Mouse (Mus musculus): ENCODE data around the gene Hamp2.
"Not testable (repeated sequence)": the region's sequence is repeated elsewhere in the genome, so short reads cannot be mapped to it uniquely, and the experiment has no call there.

Hamp2 gene

GRCm38 (mm10) chr7:30924581-30924980, at the start of gene Hamp2:
Hamp2 (minus strand) TSS chr7:30924681.
- in situ Hi-C loops (cut with MboI; ENCODE audit: unreplicated experiment in 2 of 2), result not testable (repeated sequence)

- in situ Hi-C loops (cut with MboI; ENCODE audit: unreplicated experiment in 2 of 2), result no loop called here
Measured at GRCm38 (mm10) chr7:30973501-30974289, 49.2 kb upstream of the Hamp2 start, which contains the start of gene Fam187b. Fam187b (plus strand) TSS chr7:30973790.

- in situ Hi-C loops (cut with MboI; ENCODE audit: unreplicated experiment in 2 of 2), result no loop called here
Measured at GRCm38 (mm10) chr7:30973251-30973500, 48.7 kb upstream of the Hamp2 start, which contains the start of gene Lsr. Lsr (minus strand) TSS chr7:30973464.

GRCm38 (mm10) chr7:30972426-30973250, 48.2 kb upstream of the Hamp2 start:
- in situ Hi-C loops (cut with MboI; ENCODE audit: unreplicated experiment in 2 of 2), result no loop called here

- in situ Hi-C loops (cut with MboI; ENCODE audit: unreplicated experiment in 2 of 2), result no loop called here
Measured at GRCm38 (mm10) chr7:30971901-30972300, 47.4 kb upstream of the Hamp2 start.

GRCm38 (mm10) chr7:30969174-30969573, 44.7 kb upstream of the Hamp2 start:
- in situ Hi-C loops (cut with MboI; ENCODE audit: unreplicated experiment in 2 of 2), result no loop called here

- in situ Hi-C loops (cut with MboI; ENCODE audit: unreplicated experiment in 2 of 2), result no loop called here
Measured at GRCm38 (mm10) chr7:30968611-30969010, 44.1 kb upstream of the Hamp2 start.

- in situ Hi-C loops (cut with MboI; ENCODE audit: unreplicated experiment in 2 of 2), result no loop called here
Measured at GRCm38 (mm10) chr7:30966657-30967056, 42.2 kb upstream of the Hamp2 start.

GRCm38 (mm10) chr7:30965677-30966076, 41.2 kb upstream of the Hamp2 start:
- in situ Hi-C loops (cut with MboI; ENCODE audit: unreplicated experiment in 2 of 2), result no loop called here

GRCm38 (mm10) chr7:30964366-30964765, 39.9 kb upstream of the Hamp2 start:
- in situ Hi-C loops (cut with MboI; ENCODE audit: unreplicated experiment in 2 of 2), result no loop called here

- in situ Hi-C loops (cut with MboI; ENCODE audit: unreplicated experiment in 2 of 2), result no loop called here
Measured at GRCm38 (mm10) chr7:30962862-30963261, 38.4 kb upstream of the Hamp2 start.

- in situ Hi-C loops (cut with MboI; ENCODE audit: unreplicated experiment in 2 of 2), result no loop called here
Measured at GRCm38 (mm10) chr7:30959786-30960349, 35.4 kb upstream of the Hamp2 start.

GRCm38 (mm10) chr7:30958866-30959487, 34.5 kb upstream of the Hamp2 start:
- in situ Hi-C loops (cut with MboI; ENCODE audit: unreplicated experiment in 2 of 2), result no loop called here

- in situ Hi-C loops (cut with MboI; ENCODE audit: unreplicated experiment in 2 of 2), result no loop called here
Measured at GRCm38 (mm10) chr7:30958109-30958865, 33.8 kb upstream of the Hamp2 start.

GRCm38 (mm10) chr7:30957367-30957783, 32.9 kb upstream of the Hamp2 start:
- in situ Hi-C loops (cut with MboI; ENCODE audit: unreplicated experiment in 2 of 2), result no loop called here

- in situ Hi-C loops (cut with MboI; ENCODE audit: unreplicated experiment in 2 of 2), result no loop called here
Measured at GRCm38 (mm10) chr7:30956756-30957366, 32.4 kb upstream of the Hamp2 start, which contains the start of gene Usf2. Usf2 (minus strand) TSS chr7:30956803.

- in situ Hi-C loops (cut with MboI; ENCODE audit: unreplicated experiment in 2 of 2), result no loop called here
Measured at GRCm38 (mm10) chr7:30956357-30956751, 31.9 kb upstream of the Hamp2 start.

GRCm38 (mm10) chr7:30955584-30956356, 31.3 kb upstream of the Hamp2 start:
- in situ Hi-C loops (cut with MboI; ENCODE audit: unreplicated experiment in 2 of 2), result no loop called here

GRCm38 (mm10) chr7:30954971-30955520, 30.6 kb upstream of the Hamp2 start:
- in situ Hi-C loops (cut with MboI; ENCODE audit: unreplicated experiment in 2 of 2), result no loop called here
